Mouse (Mus musculus): ENCODE measurements around the gene Pard6b. TPM values are rescaled to one million over a fixed set of nuclear protein-coding genes. Genes with fewer than 3 reads are reported as not detected.
A peak's percentile ranks its signal among the peaks of the same experiment; 100 is the strongest.

Pard6b gene
- polyA plus RNA-seq, 1 experiment from 2014 or later: 13.8 TPM

GRCm38 (mm10) chr2:168081299-168081932, 612 bp downstream of the Pard6b start:
- Histone ChIP-seq H3K9me3 (ENCODE audit: control insufficient read depth) (no peaks in the 10 kb centered on the region), H3K4me1 (replicated peaks; ENCODE audit: control insufficient read depth, insufficient read depth, low read length) (no peaks in the 10 kb centered on the region), H3K27me3 (replicated peaks; ENCODE audit: control insufficient read depth, insufficient read depth, low read length) (no peaks in the 10 kb centered on the region), H3K4me3 (ENCODE audit: low read depth, low read length) (peak overlapping the region; percentile 78), H3K4me2 (replicated peaks; ENCODE audit: low read depth) (peak overlapping the region; percentile 90), H3K36me3 (ENCODE audit: control insufficient read depth, insufficient read depth) (no peaks in the 10 kb centered on the region), H3K27ac (ENCODE audit: low read depth, low read length) (peak overlapping the region; percentile 94), H3K9ac (ENCODE audit: low read depth, low read length) (peak overlapping the region; percentile 80)
- WGBS: under 1% methylated on average over 49 of the region's 49 CpGs
- ATAC-seq: no peak
- TF ChIP-seq CTCF (IDR thresholded peaks at IDR 0.05; ENCODE audit: low read depth): no peak

GRCm38 (mm10) chr2:168081933-168082306, 1.1 kb downstream of the Pard6b start:
- Histone ChIP-seq H3K27ac (ENCODE audit: low read depth, low read length) (peak overlapping the region; percentile 94), H3K27me3 (replicated peaks; ENCODE audit: control insufficient read depth, insufficient read depth, low read length) (no peaks in the 10 kb centered on the region), H3K4me2 (replicated peaks; ENCODE audit: low read depth) (peak overlapping the region; percentile 90), H3K9me3 (ENCODE audit: control insufficient read depth) (no peaks in the 10 kb centered on the region), H3K36me3 (ENCODE audit: control insufficient read depth, insufficient read depth) (no peaks in the 10 kb centered on the region), H3K4me3 (ENCODE audit: low read depth, low read length) (peak overlapping the region; percentile 78), H3K9ac (ENCODE audit: low read depth, low read length) (peak overlapping the region; percentile 80), H3K4me1 (replicated peaks; ENCODE audit: control insufficient read depth, insufficient read depth, low read length) (no peaks in the 10 kb centered on the region)
- WGBS: 3% methylated on average over 14 of the region's 14 CpGs
- no peak for ATAC-seq
- TF ChIP-seq CTCF (IDR thresholded peaks at IDR 0.05; ENCODE audit: low read depth): no peak

GRCm38 (mm10) chr2:168083593-168083992, 2.8 kb downstream of the Pard6b start:
- Histone ChIP-seq H3K4me1 (replicated peaks; ENCODE audit: control insufficient read depth, insufficient read depth, low read length) (no peaks in the 10 kb centered on the region), H3K9me3 (ENCODE audit: control insufficient read depth) (no peaks in the 10 kb centered on the region), H3K27me3 (replicated peaks; ENCODE audit: control insufficient read depth, insufficient read depth, low read length) (no peaks in the 10 kb centered on the region), H3K4me2 (replicated peaks; ENCODE audit: low read depth) (no peak overlapping the region), H3K9ac (ENCODE audit: low read depth, low read length) (no peak overlapping the region), H3K36me3 (ENCODE audit: control insufficient read depth, insufficient read depth) (no peaks in the 10 kb centered on the region), H3K4me3 (ENCODE audit: low read depth, low read length) (no peak overlapping the region), H3K27ac (ENCODE audit: low read depth, low read length) (no peak overlapping the region)
- peak; percentile 57 for TF ChIP-seq CTCF (IDR thresholded peaks at IDR 0.05; ENCODE audit: low read depth)
- no peak for ATAC-seq
- 59% methylated on average over 2 of the region's 2 CpGs for WGBS

GRCm38 (mm10) chr2:168084228-168084627, 3.4 kb downstream of the Pard6b start:
- Histone ChIP-seq H3K4me2 (replicated peaks; ENCODE audit: low read depth) (no peak overlapping the region), H3K27me3 (replicated peaks; ENCODE audit: control insufficient read depth, insufficient read depth, low read length) (no peaks in the 10 kb centered on the region), H3K4me3 (ENCODE audit: low read depth, low read length) (no peak overlapping the region), H3K9me3 (ENCODE audit: control insufficient read depth) (no peaks in the 10 kb centered on the region), H3K9ac (ENCODE audit: low read depth, low read length) (no peak overlapping the region), H3K4me1 (replicated peaks; ENCODE audit: control insufficient read depth, insufficient read depth, low read length) (no peaks in the 10 kb centered on the region), H3K36me3 (ENCODE audit: control insufficient read depth, insufficient read depth) (0 out of 2 replicates have a peak, but pooled peaks cover 1% of the 10 kb centered on the region), H3K27ac (ENCODE audit: low read depth, low read length) (no peak overlapping the region)
- WGBS: 81% methylated on average over 7 of the region's 7 CpGs
- no peak for TF ChIP-seq CTCF (IDR thresholded peaks at IDR 0.05; ENCODE audit: low read depth)
- ATAC-seq: no peak

GRCm38 (mm10) chr2:168085621-168086265, 4.9 kb downstream of the Pard6b start:
- 36% methylated on average over 10 of the region's 10 CpGs for WGBS
- no peak overlapping the region for H3K4me3 ChIP-seq (ENCODE audit: low read depth, low read length)
- H3K27ac ChIP-seq (ENCODE audit: low read depth, low read length): peak overlapping the region; percentile 82
- peaks cover 13% of the 10 kb centered on the region; the same call in 1 of the 2 replicates for H3K36me3 ChIP-seq (ENCODE audit: control insufficient read depth, insufficient read depth)
- no peaks in the 10 kb centered on the region for H3K27me3 ChIP-seq (replicated peaks; ENCODE audit: control insufficient read depth, insufficient read depth, low read length)
- no peaks in the 10 kb centered on the region for H3K4me1 ChIP-seq (replicated peaks; ENCODE audit: control insufficient read depth, insufficient read depth, low read length)
- H3K9me3 ChIP-seq (ENCODE audit: control insufficient read depth): no peaks in the 10 kb centered on the region
- no peak overlapping the region for H3K4me2 ChIP-seq (replicated peaks; ENCODE audit: low read depth)
- no peak overlapping the region for H3K9ac ChIP-seq (ENCODE audit: low read depth, low read length)
- ATAC-seq: no peak
- no peak for TF ChIP-seq CTCF (IDR thresholded peaks at IDR 0.05; ENCODE audit: low read depth)

GRCm38 (mm10) chr2:168086318-168086717, 5.5 kb downstream of the Pard6b start:
- peak overlapping the region; percentile 17; the same call in 1 of the 2 replicates for H3K4me2 ChIP-seq (replicated peaks; ENCODE audit: low read depth)
- H3K4me3 ChIP-seq (ENCODE audit: low read depth, low read length): no peak overlapping the region
- TF ChIP-seq CTCF (IDR thresholded peaks at IDR 0.05; ENCODE audit: low read depth): no peak
- peaks cover 13% of the 10 kb centered on the region; the same call in 1 of the 2 replicates for H3K36me3 ChIP-seq (ENCODE audit: control insufficient read depth, insufficient read depth)
- no peaks in the 10 kb centered on the region for H3K27me3 ChIP-seq (replicated peaks; ENCODE audit: control insufficient read depth, insufficient read depth, low read length)
- WGBS: 44% methylated on average over 6 of the region's 6 CpGs
- no peaks in the 10 kb centered on the region for H3K9me3 ChIP-seq (ENCODE audit: control insufficient read depth)
- peak overlapping the region; percentile 82 for H3K27ac ChIP-seq (ENCODE audit: low read depth, low read length)
- H3K9ac ChIP-seq (ENCODE audit: low read depth, low read length): no peak overlapping the region
- no peaks in the 10 kb centered on the region for H3K4me1 ChIP-seq (replicated peaks; ENCODE audit: control insufficient read depth, insufficient read depth, low read length)
- 0 out of 2 replicates have a peak, but pooled peaks have one; percentile 13 for ATAC-seq

Data from intestine, postnatal 0 days (tissue).